ENCODE assay signal across 18 mouse cellular contexts in the genomic region with DNA sequence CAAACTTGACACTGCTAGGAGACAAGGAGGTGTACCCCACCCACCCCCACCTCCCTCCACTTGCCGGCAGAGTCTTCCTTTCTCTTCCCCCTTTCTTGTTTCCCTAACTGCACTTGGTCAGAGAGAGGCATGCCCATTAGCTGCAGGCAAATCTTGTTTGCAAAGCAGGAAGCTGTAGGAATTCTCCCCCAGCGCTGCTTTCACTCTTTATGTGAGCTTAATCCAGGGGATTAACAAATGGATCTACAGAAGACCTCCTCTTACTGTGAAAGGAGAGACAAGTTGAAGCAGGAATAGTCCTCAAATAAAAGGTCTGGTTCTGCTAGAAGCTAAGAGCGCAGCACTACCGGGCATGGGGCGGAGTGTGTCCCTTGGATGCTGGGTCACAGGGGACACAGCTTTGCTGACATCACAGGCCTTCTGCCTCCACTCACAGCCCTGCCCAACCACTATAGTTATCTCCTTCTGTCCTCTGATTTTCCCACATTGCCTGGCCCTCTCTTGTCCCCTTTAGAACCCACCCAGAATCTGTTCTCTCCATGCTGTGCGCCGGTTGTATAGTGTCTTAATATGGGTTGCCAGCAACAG.
A peak's percentile ranks its signal among the peaks of the same experiment; 100 is the strongest.
DNase-seq lines count a peak whose midpoint lies in the region; ATAC-seq lines count a peak whose summit lies in the region.
"Had no signal": no experiment of that assay in that cellular context is flagged by ENCODE, and none has a peak within 500 bp of the region (broad histone marks: within the 10 kb centered on the region; RNA-seq: fewer than 3 reads in every experiment).

No protein-coding gene starts in this region.

- H3K9ac ChIP-seq in heart, embryonic 16.5 days (ENCODE audit: low read length), result peak overlapping the region; percentile 21; the same call in 1 of the 2 replicates
- H3K9ac ChIP-seq in midbrain, embryonic 13.5 days (replicated peaks), result no peak overlapping the region
- no peak overlapping the region for H3K9ac ChIP-seq in midbrain, embryonic 15.5 days
- H3K9ac ChIP-seq: kidney, embryonic 15.5 days had no signal

- peak; percentile 78 for DNase-seq in heart, adult 11 months
- DNase-seq in heart, postnatal 25 days (ENCODE audit: low spot score), result no peak
- no peak for DNase-seq in heart, adult 9 months (ENCODE audit: low spot score in 2 of 2)
- no peak for DNase-seq in neural tube, embryonic 10.5 days (ENCODE audit: extremely low spot score, low spot score)
- no peak for DNase-seq in lung, postnatal 10 days
- DNase-seq: adrenal gland, adult 8-10 months; cerebellum, adult 11-12 months; cerebellum, postnatal 14 days; lung, adult 18-20 months; thymus, postnatal 25 days had no signal

- ATAC-seq in heart, embryonic 16.5 days (replicated peaks; ENCODE audit: extremely low read depth, insufficient read depth, low FRiP score), result no peak
- ATAC-seq in midbrain, embryonic 13.5 days, result no peak; the same call in 1 of the 2 replicates
- no peak for ATAC-seq in midbrain, embryonic 15.5 days (replicated peaks)
- ATAC-seq: hindbrain, postnatal 0 days; intestine, postnatal 0 days; Patski had no signal

- peak overlapping the region; percentile 19 for H3K4me3 ChIP-seq in heart, embryonic 16.5 days (ENCODE audit: low read length)
- H3K4me3 ChIP-seq in midbrain, embryonic 13.5 days (replicated peaks), result no peak overlapping the region
- H3K4me3 ChIP-seq in midbrain, embryonic 15.5 days, result no peak overlapping the region
- H3K4me3 ChIP-seq: kidney, embryonic 15.5 days had no signal

- no peaks in the 10 kb centered on the region; the same call in 1 of the 2 replicates for H3K27me3 ChIP-seq in heart, embryonic 16.5 days (ENCODE audit: control insufficient read depth, insufficient read depth, low read length)
- peaks cover 34% of the 10 kb centered on the region for H3K27me3 ChIP-seq in midbrain, embryonic 13.5 days
- H3K27me3 ChIP-seq in midbrain, embryonic 15.5 days (replicated peaks), result no peaks in the 10 kb centered on the region; the same call in 1 of the 2 replicates
- H3K27me3 ChIP-seq: kidney, embryonic 15.5 days had no signal

- no peaks in the 10 kb centered on the region for H3K9me3 ChIP-seq in heart, embryonic 16.5 days (replicated peaks; ENCODE audit: control insufficient read depth, low read length)
- no peaks in the 10 kb centered on the region for H3K9me3 ChIP-seq in midbrain, embryonic 13.5 days
- no peaks in the 10 kb centered on the region for H3K9me3 ChIP-seq in midbrain, embryonic 15.5 days
- H3K9me3 ChIP-seq: kidney, embryonic 15.5 days had no signal

- intact Hi-C loops in heart, postnatal 25 days (cut with DNase I), result no loop called here

- peak overlapping the region; percentile 42 for H3K4me2 ChIP-seq in heart, embryonic 16.5 days (ENCODE audit: low read depth, low read length)
- 0 out of 2 replicates have a peak overlapping the region, but pooled peaks have one; percentile 5 for H3K4me2 ChIP-seq in midbrain, embryonic 13.5 days (replicated peaks)
- no peak overlapping the region for H3K4me2 ChIP-seq in midbrain, embryonic 15.5 days
- H3K4me2 ChIP-seq: kidney, embryonic 15.5 days; liver, embryonic 11.5 days had no signal

- no peak overlapping the region for H3K27ac ChIP-seq in heart, embryonic 16.5 days (ENCODE audit: low read length)
- no peak overlapping the region for H3K27ac ChIP-seq in midbrain, embryonic 13.5 days
- H3K27ac ChIP-seq in midbrain, embryonic 15.5 days, result no peak overlapping the region
- H3K27ac ChIP-seq: hindbrain, postnatal 0 days; kidney, embryonic 15.5 days had no signal

- 33% methylated on average over 7 of the region's 7 CpGs for WGBS in heart, embryonic 16.5 days
- 32% methylated on average over 7 of the region's 7 CpGs for WGBS in midbrain, embryonic 13.5 days
- 34% methylated on average over 7 of the region's 7 CpGs for WGBS in midbrain, embryonic 15.5 days

- H3K36me3 ChIP-seq in heart, embryonic 16.5 days (ENCODE audit: control insufficient read depth, insufficient read depth), result no peaks in the 10 kb centered on the region
- no peaks in the 10 kb centered on the region for H3K36me3 ChIP-seq in midbrain, embryonic 13.5 days
- no peaks in the 10 kb centered on the region for H3K36me3 ChIP-seq in midbrain, embryonic 15.5 days (replicated peaks)
- H3K36me3 ChIP-seq: kidney, embryonic 15.5 days had no signal

- no peaks in the 10 kb centered on the region for H3K4me1 ChIP-seq in heart, embryonic 16.5 days (ENCODE audit: control insufficient read depth, insufficient read depth, low read length)
- H3K4me1 ChIP-seq in midbrain, embryonic 13.5 days (replicated peaks), result peaks cover 5% of the 10 kb centered on the region
- no peaks in the 10 kb centered on the region; the same call in 1 of the 2 replicates for H3K4me1 ChIP-seq in midbrain, embryonic 15.5 days
- H3K4me1 ChIP-seq: kidney, embryonic 15.5 days had no signal
